Mouse (Mus musculus): Measurements from ENCODE around the gene Farp1. TPM values are rescaled to one million over a fixed set of nuclear protein-coding genes. Genes with fewer than 3 reads are reported as not detected.
A peak's percentile ranks its signal among the peaks of the same experiment; 100 is the strongest.
"Not testable (repeated sequence)": the region's sequence is repeated elsewhere in the genome, so short reads cannot be mapped to it uniquely, and the experiment has no call there.

Farp1 gene
- polyA plus RNA-seq, 1 experiment from 2014 or later = 10.8 TPM

DNA sequence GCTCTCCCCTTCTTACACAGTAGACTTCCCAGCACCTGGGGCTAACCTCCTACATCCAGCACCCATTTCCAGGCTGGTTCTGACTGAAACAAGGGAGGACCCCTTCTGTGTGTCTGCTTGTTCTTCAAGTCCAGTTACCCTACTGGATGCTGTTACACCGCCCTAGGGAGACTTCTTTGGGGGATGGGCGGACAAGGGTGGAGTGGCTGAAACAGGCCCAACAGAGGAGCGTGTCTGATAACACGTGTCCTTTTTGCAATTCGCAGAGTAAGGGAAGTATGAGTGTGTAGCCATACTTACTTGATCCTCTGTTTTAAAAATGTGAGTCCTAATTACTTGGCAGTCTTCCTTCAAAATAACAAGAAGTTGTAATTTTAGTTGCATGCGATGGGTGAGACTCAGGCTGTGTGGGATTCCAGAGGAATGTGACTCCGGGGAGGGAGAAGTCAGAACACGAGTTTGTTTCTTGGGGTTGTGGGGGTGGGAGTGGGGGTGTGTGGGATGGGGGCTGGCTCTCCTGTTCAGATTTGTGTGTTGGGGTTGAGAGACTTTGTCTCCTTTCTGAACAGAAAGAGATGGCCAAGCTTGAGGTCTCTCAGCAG is 89.5 kb downstream of the Farp1 start:
- Histone ChIP-seq H3K4me3 (no peak overlapping the region), H3K9ac (no peak overlapping the region), H3K27me3 (no peaks in the 10 kb centered on the region), H3K27ac (no peak overlapping the region), H3K4me2 (no peak overlapping the region), H3K9me3 (replicated peaks) (no peaks in the 10 kb centered on the region), H3K4me1 (replicated peaks) (peaks cover 12% of the 10 kb centered on the region), H3K36me3 (no peaks in the 10 kb centered on the region)
- WGBS = 69% methylated on average over 8 of the region's 8 CpGs
- ATAC-seq (replicated peaks; ENCODE audit: insufficient number of reproducible peaks, insufficient read depth, low FRiP score, low read depth) = no peak

DNA sequence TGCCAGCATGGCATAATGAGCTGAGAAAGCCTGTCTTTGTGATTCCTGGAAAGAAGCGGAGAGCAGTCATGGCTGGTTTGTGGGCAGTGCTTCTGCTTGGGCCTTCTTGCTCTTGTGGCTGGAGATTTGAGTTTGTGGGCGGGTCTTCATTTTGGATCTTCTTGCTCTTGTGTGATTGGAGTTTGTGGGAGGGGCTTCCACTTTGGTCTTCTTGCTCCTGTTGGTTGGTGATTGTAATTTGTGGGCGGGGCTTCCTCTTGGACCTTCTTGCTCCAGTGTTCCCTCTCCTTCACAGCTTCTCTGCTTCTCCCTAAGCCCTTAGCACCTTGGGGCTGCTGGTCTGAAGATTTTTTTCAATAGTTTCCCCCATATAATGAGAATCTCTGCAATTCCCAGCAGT is 90.7 kb downstream of the Farp1 start:
- 87% methylated on average over 3 of the region's 3 CpGs for WGBS
- Histone ChIP-seq H3K9ac (no peak overlapping the region), H3K4me2 (no peak overlapping the region), H3K9me3 (replicated peaks) (no peaks in the 10 kb centered on the region), H3K27ac (no peak overlapping the region), H3K27me3 (no peaks in the 10 kb centered on the region), H3K4me3 (no peak overlapping the region), H3K36me3 (no peaks in the 10 kb centered on the region), H3K4me1 (replicated peaks) (peaks cover 11% of the 10 kb centered on the region)
- ATAC-seq (replicated peaks; ENCODE audit: insufficient number of reproducible peaks, insufficient read depth, low FRiP score, low read depth) = no peak

DNA sequence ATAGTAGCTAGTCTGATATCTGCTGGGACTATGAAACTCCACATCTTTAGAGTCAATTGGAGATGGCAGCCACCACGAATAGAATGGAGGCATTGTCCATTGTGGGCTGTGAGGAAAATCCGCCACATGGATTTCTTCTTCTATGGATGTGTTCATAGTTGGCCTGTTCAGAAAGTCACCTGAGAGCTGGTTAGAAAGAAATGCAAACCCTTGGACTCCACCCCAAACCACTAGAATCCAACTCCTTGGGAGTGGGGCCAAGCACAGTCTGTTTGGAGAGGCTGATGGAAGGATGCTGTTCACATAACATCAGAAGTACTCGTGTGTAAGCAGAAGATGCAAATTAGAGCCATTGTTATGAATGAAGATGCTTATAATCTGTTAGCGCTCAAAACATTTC is 91.3 kb downstream of the Farp1 start:
- ATAC-seq (replicated peaks; ENCODE audit: insufficient number of reproducible peaks, insufficient read depth, low FRiP score, low read depth) = no peak
- Histone ChIP-seq H3K36me3 (no peaks in the 10 kb centered on the region), H3K4me3 (no peak overlapping the region), H3K4me2 (no peak overlapping the region), H3K9me3 (replicated peaks) (no peaks in the 10 kb centered on the region), H3K27ac (no peak overlapping the region), H3K27me3 (no peaks in the 10 kb centered on the region), H3K9ac (no peak overlapping the region), H3K4me1 (replicated peaks) (peaks cover 11% of the 10 kb centered on the region)
- 83% methylated on average over 4 of the region's 4 CpGs for WGBS

DNA sequence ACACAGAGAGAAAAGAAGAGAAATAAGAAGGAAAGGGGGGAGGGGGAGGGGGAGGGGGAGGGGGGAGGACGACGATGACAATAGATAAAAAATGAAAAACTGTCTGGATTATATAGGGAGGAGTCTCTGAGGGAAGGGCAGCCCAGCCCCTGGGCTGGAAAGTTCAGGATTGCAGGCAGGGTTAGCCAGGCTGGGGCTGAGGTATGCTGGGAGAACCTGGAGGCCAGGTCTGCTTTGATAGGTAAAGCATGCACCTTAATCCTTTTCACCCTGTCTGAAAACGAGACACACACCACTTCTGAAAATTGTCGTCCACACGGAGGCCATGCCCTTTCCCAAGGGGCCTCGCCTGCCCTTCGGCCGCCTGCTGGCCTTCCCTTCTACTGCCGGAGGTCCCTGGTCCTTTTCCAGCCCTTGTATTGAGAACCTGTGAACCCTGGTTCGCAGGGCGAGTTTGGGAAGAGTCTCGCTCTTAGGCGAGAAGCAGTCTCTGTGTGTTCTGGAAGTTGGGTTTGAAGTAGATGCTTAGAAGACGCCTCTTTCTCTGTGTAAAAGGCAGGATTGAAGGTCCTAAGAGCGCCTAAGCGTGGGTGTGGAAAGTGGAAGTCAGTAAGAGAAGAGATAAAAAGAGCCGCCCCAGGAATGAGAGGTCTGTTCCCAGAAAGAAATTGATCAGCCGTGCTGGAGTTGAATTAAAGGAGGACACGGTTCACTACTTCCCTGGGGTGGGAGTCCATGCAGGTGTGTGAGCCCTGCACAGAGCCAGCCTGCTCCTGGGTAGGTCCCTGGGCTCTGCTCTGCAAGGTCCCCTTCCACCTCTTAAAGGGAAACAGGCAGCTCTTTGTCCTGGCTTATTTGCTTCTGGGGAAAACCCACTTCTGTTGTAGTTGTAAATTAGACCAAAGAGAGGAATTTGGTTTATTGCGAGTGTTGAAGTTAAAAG is 94.1 kb downstream of the Farp1 start:
- H3K9ac ChIP-seq = no peak overlapping the region
- H3K4me1 ChIP-seq (replicated peaks) = peaks cover 11% of the 10 kb centered on the region
- no peaks in the 10 kb centered on the region for H3K27me3 ChIP-seq
- no peaks in the 10 kb centered on the region for H3K36me3 ChIP-seq
- H3K4me2 ChIP-seq = peak overlapping the region; percentile 19
- ATAC-seq (replicated peaks; ENCODE audit: insufficient number of reproducible peaks, insufficient read depth, low FRiP score, low read depth) = no peak
- no peaks in the 10 kb centered on the region for H3K9me3 ChIP-seq (replicated peaks)
- 42% methylated on average over 20 of the region's 20 CpGs for WGBS
- no peak overlapping the region for H3K4me3 ChIP-seq
- H3K27ac ChIP-seq = no peak overlapping the region; the same call in 1 of the 2 replicates

DNA sequence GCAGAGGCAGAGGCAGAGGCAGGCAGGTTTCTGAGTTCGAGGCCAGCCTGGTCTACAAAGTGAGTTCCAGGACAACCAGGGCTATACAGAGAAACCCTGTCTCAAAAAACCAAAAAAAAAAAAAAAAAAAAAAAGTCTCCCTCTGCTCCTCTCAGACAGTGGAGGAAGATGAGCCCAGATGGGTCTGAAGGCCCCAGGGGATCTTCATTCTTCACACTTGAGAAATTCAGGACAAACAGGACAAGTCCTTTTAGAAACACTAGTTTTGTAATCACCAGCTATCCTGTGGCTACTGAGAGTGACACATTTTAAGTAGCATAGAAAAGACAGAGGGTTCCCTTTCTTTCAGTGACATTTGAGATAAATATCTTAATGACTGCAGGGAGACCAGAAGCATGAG is 95.4 kb downstream of the Farp1 start:
- not testable (repeated sequence) for H3K4me3 ChIP-seq; H3K9me3 ChIP-seq (replicated peaks); H3K9ac ChIP-seq; H3K36me3 ChIP-seq; H3K27ac ChIP-seq; H3K4me2 ChIP-seq; H3K27me3 ChIP-seq; ATAC-seq (replicated peaks; ENCODE audit: insufficient number of reproducible peaks, insufficient read depth, low FRiP score, low read depth)
- WGBS = 75% methylated on average over 1 of the region's 1 CpGs
- peaks cover 15% of the 10 kb centered on the region for H3K4me1 ChIP-seq (replicated peaks)

DNA sequence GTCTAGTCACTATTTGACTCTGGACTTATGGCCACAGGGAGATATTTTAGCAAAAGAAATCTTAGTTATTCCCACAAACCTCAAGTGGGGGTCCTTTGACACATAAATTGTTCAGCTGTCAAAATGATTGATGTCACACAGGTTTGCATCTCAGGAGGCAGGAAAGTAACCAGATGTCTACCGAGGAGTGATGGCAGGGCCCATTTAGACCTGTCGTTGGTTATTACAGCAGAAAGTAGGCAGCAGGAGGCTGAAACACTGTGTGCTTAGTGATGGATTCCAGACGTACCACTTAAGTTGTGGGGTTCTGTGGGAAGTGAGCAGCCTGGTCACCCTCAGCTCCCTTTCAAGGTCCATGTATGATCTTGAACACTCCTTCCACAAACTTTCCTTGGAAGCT is 99.4 kb downstream of the Farp1 start:
- no peak overlapping the region for H3K27ac ChIP-seq
- no peaks in the 10 kb centered on the region for H3K27me3 ChIP-seq
- H3K9ac ChIP-seq = no peak overlapping the region
- WGBS = 33% methylated on average over 3 of the region's 3 CpGs
- H3K4me1 ChIP-seq (replicated peaks) = peaks cover 41% of the 10 kb centered on the region
- H3K4me2 ChIP-seq = no peak overlapping the region
- H3K4me3 ChIP-seq = no peak overlapping the region
- ATAC-seq (replicated peaks; ENCODE audit: insufficient number of reproducible peaks, insufficient read depth, low FRiP score, low read depth) = no peak
- no peaks in the 10 kb centered on the region for H3K9me3 ChIP-seq (replicated peaks)
- no peaks in the 10 kb centered on the region for H3K36me3 ChIP-seq

DNA sequence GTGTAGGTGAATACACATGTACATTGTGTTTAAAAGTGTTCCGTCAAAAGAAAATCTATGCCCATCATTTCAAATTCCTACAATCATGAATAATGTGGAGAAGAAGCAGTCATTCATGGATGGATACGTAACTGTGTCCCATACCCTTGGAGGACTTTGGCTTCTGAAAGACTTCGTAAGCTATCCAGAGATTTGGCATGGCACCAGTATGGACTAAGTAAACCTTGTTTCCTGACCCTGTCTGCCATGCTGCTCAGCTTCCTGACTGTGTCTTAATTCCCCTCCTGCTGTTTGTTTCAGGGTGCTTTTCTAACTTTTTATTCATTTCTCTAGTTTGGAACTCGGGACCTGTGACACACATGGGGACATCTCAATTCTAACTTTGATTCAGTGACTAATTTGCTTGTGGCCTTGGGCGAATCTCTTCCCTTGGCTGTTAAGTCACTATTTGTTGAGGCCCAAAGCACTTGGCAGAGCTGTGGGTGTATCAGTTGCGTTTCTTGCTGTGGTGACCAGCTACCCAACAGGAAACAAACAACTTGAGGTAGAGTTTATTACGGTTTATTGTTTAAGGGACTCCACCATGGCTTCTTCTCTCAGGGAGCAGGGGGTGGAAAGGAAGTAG is 108.9 kb downstream of the Farp1 start:
- 84% methylated on average over 7 of the region's 7 CpGs for WGBS
- no peak overlapping the region for H3K9ac ChIP-seq
- H3K4me1 ChIP-seq (replicated peaks) = peaks cover 42% of the 10 kb centered on the region
- H3K4me2 ChIP-seq = no peak overlapping the region
- no peaks in the 10 kb centered on the region for H3K36me3 ChIP-seq
- H3K27me3 ChIP-seq = no peaks in the 10 kb centered on the region
- no peak overlapping the region for H3K4me3 ChIP-seq
- no peak for ATAC-seq (replicated peaks; ENCODE audit: insufficient number of reproducible peaks, insufficient read depth, low FRiP score, low read depth)
- H3K9me3 ChIP-seq (replicated peaks) = no peaks in the 10 kb centered on the region
- H3K27ac ChIP-seq = no peak overlapping the region

DNA sequence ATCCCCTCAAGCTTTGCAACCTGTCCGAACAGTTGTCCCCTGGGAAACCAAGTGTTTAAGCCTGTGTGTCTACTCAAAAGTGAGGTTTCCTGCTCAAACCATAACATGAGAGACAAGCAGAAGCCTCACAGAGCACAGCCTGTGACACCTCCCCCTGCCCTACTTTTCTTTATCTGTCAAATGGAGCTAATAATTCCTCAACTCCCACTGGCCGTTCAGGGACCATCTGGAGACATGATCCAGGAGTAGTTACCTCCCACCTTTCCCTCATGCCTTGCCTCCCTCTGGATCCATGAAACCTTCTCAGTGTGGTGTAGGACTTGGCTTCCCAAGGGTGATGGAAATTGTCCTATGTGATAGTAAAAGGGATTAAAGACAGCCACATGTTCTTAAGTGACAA is 109.5 kb downstream of the Farp1 start:
- Histone ChIP-seq H3K36me3 (no peaks in the 10 kb centered on the region), H3K4me2 (no peak overlapping the region), H3K27ac (no peak overlapping the region), H3K27me3 (no peaks in the 10 kb centered on the region), H3K9me3 (replicated peaks) (no peaks in the 10 kb centered on the region), H3K9ac (no peak overlapping the region), H3K4me1 (replicated peaks) (peaks cover 39% of the 10 kb centered on the region), H3K4me3 (no peak overlapping the region)
- no peak for ATAC-seq (replicated peaks; ENCODE audit: insufficient number of reproducible peaks, insufficient read depth, low FRiP score, low read depth)
- 49% methylated on average over 2 of the region's 2 CpGs for WGBS

DNA sequence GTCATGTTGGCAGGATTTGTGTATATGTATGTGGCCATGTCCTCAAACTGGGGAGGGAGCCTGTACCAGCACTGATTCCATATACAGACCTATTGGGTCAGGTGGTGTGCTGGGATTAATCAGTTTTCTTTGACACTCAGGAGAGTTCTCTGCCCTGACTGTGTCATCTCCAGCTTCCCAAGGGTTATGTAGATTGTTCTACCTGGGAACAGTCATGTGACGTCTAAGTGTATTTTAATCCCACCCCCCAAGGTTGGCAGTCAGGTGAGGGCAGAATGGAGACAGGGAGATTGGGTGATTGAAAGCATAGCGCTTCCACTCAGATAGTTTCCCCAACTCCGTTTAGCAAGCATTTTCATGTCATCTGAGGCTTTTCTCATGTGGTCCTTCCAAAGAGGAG is 110.3 kb downstream of the Farp1 start:
- WGBS = 47% methylated on average over 3 of the region's 3 CpGs
- H3K27ac ChIP-seq = no peak overlapping the region
- H3K9ac ChIP-seq = no peak overlapping the region
- H3K27me3 ChIP-seq = no peaks in the 10 kb centered on the region
- peaks cover 39% of the 10 kb centered on the region for H3K4me1 ChIP-seq (replicated peaks)
- peak overlapping the region; percentile 32 for H3K4me2 ChIP-seq
- no peaks in the 10 kb centered on the region for H3K9me3 ChIP-seq (replicated peaks)
- H3K4me3 ChIP-seq = no peak overlapping the region
- no peaks in the 10 kb centered on the region for H3K36me3 ChIP-seq
- ATAC-seq (replicated peaks; ENCODE audit: insufficient number of reproducible peaks, insufficient read depth, low FRiP score, low read depth) = no peak

DNA sequence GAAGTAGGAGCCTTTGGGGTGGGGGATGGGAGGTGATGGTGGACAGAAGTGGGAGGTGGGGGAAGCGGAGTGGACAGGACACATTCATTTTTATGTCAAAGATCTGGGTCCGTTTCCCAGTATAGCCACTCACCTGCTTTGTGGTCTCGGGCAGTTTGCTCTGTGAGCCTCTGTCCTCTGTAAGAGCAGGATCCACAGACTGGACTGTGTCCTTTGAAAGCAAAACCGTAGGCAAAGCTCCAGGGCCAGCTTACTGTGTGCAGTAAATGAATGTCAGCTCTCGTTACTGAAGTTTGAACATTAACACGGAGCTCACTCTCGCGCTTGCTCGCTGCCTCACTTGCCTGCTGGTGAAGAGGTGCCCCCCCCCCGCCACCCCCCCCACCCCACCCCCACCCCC is 110.7 kb downstream of the Farp1 start:
- 14% methylated on average over 10 of the region's 10 CpGs for WGBS
- peaks cover 39% of the 10 kb centered on the region for H3K4me1 ChIP-seq (replicated peaks)
- no peak overlapping the region for H3K4me3 ChIP-seq
- peak overlapping the region; percentile 32 for H3K4me2 ChIP-seq
- ATAC-seq (replicated peaks; ENCODE audit: insufficient number of reproducible peaks, insufficient read depth, low FRiP score, low read depth) = no peak
- H3K27me3 ChIP-seq = no peaks in the 10 kb centered on the region
- no peaks in the 10 kb centered on the region for H3K36me3 ChIP-seq
- H3K9me3 ChIP-seq (replicated peaks) = no peaks in the 10 kb centered on the region
- no peak overlapping the region for H3K9ac ChIP-seq
- no peak overlapping the region for H3K27ac ChIP-seq

DNA sequence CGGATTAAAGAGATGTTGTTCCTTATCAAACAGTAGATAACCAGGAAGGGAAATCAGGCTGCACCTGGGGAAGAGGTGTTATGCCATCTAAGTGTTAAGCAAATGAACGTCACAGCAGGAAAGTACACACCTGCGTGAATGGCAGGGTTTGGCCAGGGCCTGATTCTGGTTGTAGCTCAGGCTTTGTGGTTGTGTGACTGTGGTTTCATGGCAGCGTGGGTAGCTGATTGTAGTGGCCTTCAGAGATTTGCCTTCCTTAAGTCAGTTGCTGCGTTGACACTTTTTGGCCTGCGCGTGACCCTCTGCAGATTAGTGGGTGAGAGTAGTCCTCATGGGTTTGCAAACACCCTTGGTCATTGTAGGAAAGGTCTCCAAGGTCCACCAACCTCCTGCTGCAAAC is 111.2 kb downstream of the Farp1 start:
- ATAC-seq (replicated peaks; ENCODE audit: insufficient number of reproducible peaks, insufficient read depth, low FRiP score, low read depth) = no peak
- Histone ChIP-seq H3K27ac (no peak overlapping the region), H3K9me3 (replicated peaks) (no peaks in the 10 kb centered on the region), H3K4me2 (no peak overlapping the region), H3K4me3 (no peak overlapping the region), H3K9ac (no peak overlapping the region), H3K27me3 (no peaks in the 10 kb centered on the region), H3K4me1 (replicated peaks) (peaks cover 37% of the 10 kb centered on the region), H3K36me3 (no peaks in the 10 kb centered on the region)
- 55% methylated on average over 7 of the region's 7 CpGs for WGBS

All from heart, embryonic 15.5 days (tissue).